ENCODE assay signal across 11 mouse cellular contexts in genomic region chr16:59604078-59604781, GRCm38 (mm10). TPM values are rescaled to one million over a fixed set of nuclear protein-coding genes. Genes with fewer than 3 reads are reported as not detected.
A peak's percentile ranks its signal among the peaks of the same experiment; 100 is the strongest.
DNase-seq lines count a peak whose midpoint lies in the region; ATAC-seq lines count a peak whose summit lies in the region.
"Had no signal": no experiment of that assay in that cellular context is flagged by ENCODE, and none has a peak within 500 bp of the region (broad histone marks: within the 10 kb centered on the region; RNA-seq: fewer than 3 reads in every experiment).

No protein-coding gene starts in this region.

- no peak overlapping the region for H3K4me3 ChIP-seq in embryonic facial prominence, embryonic 14.5 days (ENCODE audit: low read depth, low read length)
- peak overlapping the region; percentile 28 for H3K4me3 ChIP-seq in neural tube, embryonic 15.5 days (replicated peaks)
- H3K4me3 ChIP-seq: lung, embryonic 15.5 days had no signal

- peaks cover 6% of the 10 kb centered on the region; the same call in 1 of the 2 replicates for H3K4me1 ChIP-seq in embryonic facial prominence, embryonic 14.5 days (ENCODE audit: control insufficient read depth, insufficient read depth, low read length)
- peaks cover 24% of the 10 kb centered on the region for H3K4me1 ChIP-seq in neural tube, embryonic 15.5 days

- ATAC-seq in embryonic facial prominence, embryonic 14.5 days (ENCODE audit: low read depth), result peak; percentile 51; the same call in 1 of the 2 replicates
- ATAC-seq in neural tube, embryonic 15.5 days (ENCODE audit: low FRiP score), result peak; percentile 67

- H3K27me3 ChIP-seq in embryonic facial prominence, embryonic 14.5 days (replicated peaks; ENCODE audit: control insufficient read depth, insufficient read depth, low read length), result no peaks in the 10 kb centered on the region
- 0 out of 2 replicates have a peak, but pooled peaks cover 5% of the 10 kb centered on the region for H3K27me3 ChIP-seq in neural tube, embryonic 15.5 days (replicated peaks)
- H3K27me3 ChIP-seq: lung, embryonic 15.5 days had no signal

- H3K27ac ChIP-seq in embryonic facial prominence, embryonic 14.5 days (replicated peaks; ENCODE audit: low read depth, low read length), result no peak overlapping the region
- H3K27ac ChIP-seq in neural tube, embryonic 15.5 days (replicated peaks), result no peak overlapping the region
- H3K27ac ChIP-seq: lung, embryonic 15.5 days had no signal

- H3K9me3 ChIP-seq in embryonic facial prominence, embryonic 14.5 days (ENCODE audit: control insufficient read depth, low read length), result no peaks in the 10 kb centered on the region
- H3K9me3 ChIP-seq in neural tube, embryonic 15.5 days (replicated peaks), result no peaks in the 10 kb centered on the region
- H3K9me3 ChIP-seq: lung, embryonic 15.5 days had no signal

- H3K36me3 ChIP-seq in embryonic facial prominence, embryonic 14.5 days (ENCODE audit: control insufficient read depth, insufficient read depth, low read length), result no peaks in the 10 kb centered on the region
- H3K36me3 ChIP-seq in neural tube, embryonic 15.5 days, result no peaks in the 10 kb centered on the region
- H3K36me3 ChIP-seq: lung, embryonic 15.5 days had no signal

- WGBS in embryonic facial prominence, embryonic 14.5 days, result 49% methylated on average over 15 of the region's 15 CpGs
- WGBS in neural tube, embryonic 15.5 days, result 13% methylated on average over 15 of the region's 15 CpGs

- DNase-seq in layer of hippocampus, adult 9-11 months, result peak; percentile 6
- DNase-seq in layer of hippocampus, postnatal 25 days (ENCODE audit: extremely low spot score in 1 of 2, low spot score in 1 of 2), result no peak
- peak; percentile 59 for DNase-seq in embryonic facial prominence, embryonic 14.5 days (ENCODE audit: low spot score)
- peak; percentile 13 to 22 for DNase-seq in layer of hippocampus, postnatal 36 days
- no peak for DNase-seq in frontal cortex, postnatal 25 days (ENCODE audit: low spot score in 2 of 2)
- no peak for DNase-seq in MN1 (ENCODE audit: low spot score)
- no peak for DNase-seq in gastrocnemius, postnatal 25 days
- DNase-seq: kidney, postnatal 10 days had no signal

- peak overlapping the region; percentile 33; the same call in 1 of the 2 replicates for H3K4me2 ChIP-seq in embryonic facial prominence, embryonic 14.5 days (ENCODE audit: low read depth, low read length)
- peak overlapping the region; percentile 58 for H3K4me2 ChIP-seq in neural tube, embryonic 15.5 days
- H3K4me2 ChIP-seq: lung, embryonic 15.5 days had no signal

- H3K9ac ChIP-seq in embryonic facial prominence, embryonic 14.5 days (ENCODE audit: low read depth, low read length), result no peak overlapping the region
- no peak overlapping the region for H3K9ac ChIP-seq in neural tube, embryonic 15.5 days (replicated peaks)
- H3K9ac ChIP-seq: lung, embryonic 15.5 days had no signal

RNA-seq across cellular contexts. Expression of gene Crybg3, which starts 3.5 kb away (rescaled TPM):
- 1 to 10 TPM; 3.7 to 4.1 TPM for total RNA-seq in layer of hippocampus, postnatal 25 days (2021)
- polyA plus RNA-seq in embryonic facial prominence, embryonic 14.5 days (2014; fragmentation: Nextera tagmentation; extraction: Ambion mirVana), result 11.6 and 12.1 TPM in 2 replicates
- 1 to 10 TPM; 4.7 TPM for total RNA-seq in layer of hippocampus, postnatal 36 days (2021)
- 1.8 and 2.8 TPM in 2 replicates for polyA plus RNA-seq in neural tube, embryonic 15.5 days (2015; fragmentation: Nextera tagmentation; extraction: Ambion mirVana)
- total RNA-seq in gastrocnemius, postnatal 25 days (2021), result 10 to 100 TPM; 35.2 to 42.8 TPM

RNA-seq across cellular contexts. Expression of gene Arl6, which starts 35.0 kb away (rescaled TPM):
- 10 to 100 TPM; 30.2 TPM for total RNA-seq in layer of hippocampus, postnatal 25 days (2021)
- polyA plus RNA-seq in embryonic facial prominence, embryonic 14.5 days (2014; fragmentation: Nextera tagmentation; extraction: Ambion mirVana), result 30.3 and 31.6 TPM in 2 replicates
- total RNA-seq in layer of hippocampus, postnatal 36 days (2021), result 10 to 100 TPM; 28.3 to 30.4 TPM
- polyA plus RNA-seq in neural tube, embryonic 15.5 days (2015; fragmentation: Nextera tagmentation; extraction: Ambion mirVana), result 46.5 and 51.2 TPM in 2 replicates
- 1 to 10 TPM; 2.6 to 2.8 TPM for total RNA-seq in gastrocnemius, postnatal 25 days (2021)
- total RNA-seq: MEL had no signal

Comparison
In these comparisons a context has a peak if more than half of its experiments do, and no peak if none do; other contexts are left out.
1. DNase-seq: peak in layer of hippocampus, adult 9-11 months (single experiment), embryonic facial prominence, embryonic 14.5 days (single experiment) and layer of hippocampus, postnatal 36 days (2 of 2); none in layer of hippocampus, postnatal 25 days (0 of 2), frontal cortex, postnatal 25 days (0 of 2), MN1 (single experiment) and gastrocnemius, postnatal 25 days (single experiment).
2. RNA of gene Crybg3, which starts 3.5 kb away (total RNA-seq): 35.2 to 42.8 TPM in gastrocnemius, postnatal 25 days; 4.7 TPM in layer of hippocampus, postnatal 36 days and 3.7 to 4.1 TPM in layer of hippocampus, postnatal 25 days; every median in the first group is over 4 times any median in the second.
3. RNA of gene Arl6, which starts 35.0 kb away (total RNA-seq): 28.3 to 30.4 TPM in layer of hippocampus, postnatal 36 days and 30.2 TPM in layer of hippocampus, postnatal 25 days; 2.6 to 2.8 TPM in gastrocnemius, postnatal 25 days; every median in the first group is over 4 times any median in the second.